Mouse (Mus musculus): ENCODE measurements around the gene Gsta2. TPM values are rescaled to one million over a fixed set of nuclear protein-coding genes. Genes with fewer than 3 reads are reported as not detected.
"Not testable (repeated sequence)": the region's sequence is repeated elsewhere in the genome, so short reads cannot be mapped to it uniquely, and the experiment has no call there.

Gene Gsta2
- polyA plus RNA-seq, 1 experiment from 2014 or later, result not detected

DNA sequence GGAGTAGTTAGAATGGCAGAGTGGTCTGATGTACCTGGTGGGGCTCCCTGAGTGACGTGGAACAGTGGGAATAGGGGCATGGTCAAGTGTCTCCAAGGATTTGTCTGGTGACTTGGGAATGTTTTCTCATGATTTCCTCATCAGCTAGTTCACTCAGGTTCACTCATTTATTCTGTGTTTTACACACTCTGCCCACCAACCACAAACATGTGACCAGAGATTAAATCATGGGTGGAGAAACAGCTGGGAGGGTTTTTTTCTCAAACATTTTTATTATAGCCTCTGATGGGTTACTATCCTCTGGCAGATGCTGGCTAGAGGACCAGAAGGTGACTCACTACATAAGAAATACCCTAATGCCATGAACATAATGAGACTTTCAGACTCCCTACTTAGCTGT lies 57.4 kb downstream of the Gsta2 start:
- Histone ChIP-seq H3K9ac (no peak overlapping the region), H3K9me3 (replicated peaks) (no peaks in the 10 kb centered on the region), H3K27ac (no peak overlapping the region), H3K27me3 (no peaks in the 10 kb centered on the region), H3K4me3 (replicated peaks) (no peak overlapping the region), H3K4me2 (no peak overlapping the region), H3K36me3 (no peaks in the 10 kb centered on the region), H3K4me1 (replicated peaks) (no peaks in the 10 kb centered on the region)
- DNase-seq (no peak), ATAC-seq (ENCODE audit: low read depth) (no peak)
- WGBS (ENCODE audit: insufficient replicate concordance), result 54% methylated on average over 1 of the region's 1 CpGs

DNA sequence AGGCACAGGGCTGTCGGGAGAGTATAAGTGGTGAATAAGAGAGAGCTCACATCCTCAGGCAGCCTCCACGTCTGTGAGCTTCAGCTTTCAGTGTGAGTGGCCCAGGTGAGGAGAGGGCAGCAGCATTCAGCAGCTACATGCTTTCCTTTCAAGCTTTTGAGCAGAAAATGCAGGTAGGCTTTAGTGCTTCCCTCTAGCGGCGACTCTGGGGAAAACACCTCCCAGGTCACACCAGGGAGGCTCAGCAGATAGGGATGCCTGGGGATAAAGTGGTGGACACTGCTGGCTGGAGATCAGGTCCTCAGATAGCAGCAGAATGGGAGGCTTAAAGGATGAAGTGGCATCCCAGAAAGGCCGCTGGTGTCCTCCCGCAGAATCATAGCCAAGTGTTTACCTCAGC lies 59.5 kb downstream of the Gsta2 start:
- H3K27me3 ChIP-seq; H3K9ac ChIP-seq; H3K9me3 ChIP-seq (replicated peaks); H3K27ac ChIP-seq; H3K4me2 ChIP-seq; H3K4me1 ChIP-seq (replicated peaks); H3K4me3 ChIP-seq (replicated peaks); ATAC-seq (ENCODE audit: low read depth); H3K36me3 ChIP-seq: not testable (repeated sequence)
- peak; percentile 34 for DNase-seq
- 9% methylated on average over 6 of the region's 6 CpGs for WGBS (ENCODE audit: insufficient replicate concordance)

DNA sequence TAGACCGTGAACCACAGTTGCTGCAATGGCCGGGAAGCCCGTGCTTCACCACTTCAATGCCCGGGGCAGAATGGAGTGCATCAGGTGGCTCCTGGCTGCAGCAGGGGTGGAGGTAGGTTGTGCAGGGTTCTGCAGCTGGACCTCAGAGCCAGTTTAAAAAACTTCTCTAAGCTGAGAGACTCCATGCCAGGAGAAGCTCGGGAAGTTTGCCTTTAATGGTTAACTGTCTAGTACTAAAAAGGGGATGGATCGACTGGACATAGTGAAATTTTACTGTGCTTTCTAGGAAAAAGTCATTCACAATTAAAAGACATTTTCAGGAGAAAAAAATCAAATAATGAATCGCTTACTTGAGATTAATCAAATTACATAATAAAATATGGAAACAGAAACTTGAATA lies 60.8 kb downstream of the Gsta2 start:
- not testable (repeated sequence) for ATAC-seq (ENCODE audit: low read depth); H3K27me3 ChIP-seq; H3K9ac ChIP-seq; H3K27ac ChIP-seq; H3K9me3 ChIP-seq (replicated peaks); DNase-seq; H3K4me2 ChIP-seq; H3K4me1 ChIP-seq (replicated peaks); H3K4me3 ChIP-seq (replicated peaks); H3K36me3 ChIP-seq
- 63% methylated on average over 7 of the region's 7 CpGs for WGBS (ENCODE audit: insufficient replicate concordance)

DNA sequence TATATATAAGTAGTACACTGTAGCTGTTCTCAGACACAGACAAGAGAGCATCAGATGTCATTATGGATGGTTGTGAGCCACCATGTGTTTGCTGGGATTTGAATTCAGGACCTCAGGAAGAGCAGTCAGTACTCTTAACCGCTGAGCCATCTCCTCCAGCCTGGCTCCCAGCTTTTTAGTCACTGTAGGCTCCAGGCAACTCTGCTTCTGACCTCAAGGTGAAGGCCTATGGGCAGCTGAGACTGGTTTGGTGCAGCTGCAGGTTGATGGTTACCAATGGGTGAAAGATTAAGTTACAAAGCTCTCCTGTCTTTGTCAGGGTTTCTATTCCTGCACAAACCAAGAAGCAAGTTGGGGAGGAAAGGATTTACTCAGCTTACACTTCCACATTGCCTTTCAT lies 61.9 kb downstream of the Gsta2 start:
- H3K9me3 ChIP-seq (replicated peaks); H3K27me3 ChIP-seq; DNase-seq; H3K36me3 ChIP-seq; H3K27ac ChIP-seq; H3K4me3 ChIP-seq (replicated peaks); H3K9ac ChIP-seq; ATAC-seq (ENCODE audit: low read depth); H3K4me2 ChIP-seq; H3K4me1 ChIP-seq (replicated peaks): not testable (repeated sequence)
- 27% methylated on average over 1 of the region's 1 CpGs for WGBS (ENCODE audit: insufficient replicate concordance)

DNA sequence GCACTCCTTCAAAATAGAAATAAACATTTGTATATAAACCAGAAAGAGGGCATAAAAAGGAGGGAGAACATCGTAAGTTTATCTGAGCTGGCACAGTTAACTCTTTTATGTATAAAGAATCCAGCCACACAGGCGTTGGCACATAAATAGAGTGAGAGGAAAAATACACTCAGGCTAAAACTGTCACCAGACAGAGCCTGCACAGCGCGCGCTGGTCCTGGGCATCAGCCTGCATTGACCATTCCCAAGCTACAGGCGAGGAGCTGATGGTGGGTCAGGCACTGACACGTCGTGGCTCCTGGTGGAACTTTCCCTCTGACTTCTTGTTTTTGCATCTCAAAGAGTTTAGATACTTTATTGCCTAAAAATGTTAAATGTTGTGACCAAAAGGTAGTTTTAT lies 63.1 kb downstream of the Gsta2 start:
- H3K27me3 ChIP-seq; H3K27ac ChIP-seq; DNase-seq; ATAC-seq (ENCODE audit: low read depth); H3K36me3 ChIP-seq; H3K9ac ChIP-seq; H3K4me2 ChIP-seq; H3K9me3 ChIP-seq (replicated peaks); H3K4me1 ChIP-seq (replicated peaks); H3K4me3 ChIP-seq (replicated peaks): not testable (repeated sequence)
- 74% methylated on average over 8 of the region's 8 CpGs for WGBS (ENCODE audit: insufficient replicate concordance)

DNA sequence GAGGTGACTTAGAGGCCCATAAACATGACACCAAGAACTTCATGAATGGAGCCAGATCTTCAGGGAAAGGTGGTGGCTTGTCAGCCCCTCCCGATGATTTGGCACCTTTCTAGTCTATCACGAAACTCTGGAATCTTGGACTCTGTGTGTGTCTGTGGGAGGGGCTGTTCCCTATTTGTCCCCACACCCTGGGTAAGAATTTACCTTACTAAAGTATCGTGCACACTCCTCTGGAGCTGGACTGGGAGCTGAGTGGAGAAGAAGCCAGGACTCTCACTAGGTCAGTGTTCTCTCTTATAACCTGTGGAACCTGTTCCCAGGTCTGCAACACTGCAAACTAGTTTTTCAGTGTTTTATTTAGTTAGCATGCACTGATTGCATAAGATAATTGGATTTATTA lies 65.9 kb downstream of the Gsta2 start, which contains the start of gene Gm10639:
Gene Gm10639 (plus strand): TSS at position 201 of the 400 bp plus-strand sequence.
- ATAC-seq (ENCODE audit: low read depth); H3K9me3 ChIP-seq (replicated peaks); H3K4me1 ChIP-seq (replicated peaks); H3K27me3 ChIP-seq; H3K9ac ChIP-seq; H3K36me3 ChIP-seq; H3K4me2 ChIP-seq; H3K27ac ChIP-seq; DNase-seq; H3K4me3 ChIP-seq (replicated peaks): not testable (repeated sequence)
- 67% methylated on average over 3 of the region's 3 CpGs for WGBS (ENCODE audit: insufficient replicate concordance)

DNA sequence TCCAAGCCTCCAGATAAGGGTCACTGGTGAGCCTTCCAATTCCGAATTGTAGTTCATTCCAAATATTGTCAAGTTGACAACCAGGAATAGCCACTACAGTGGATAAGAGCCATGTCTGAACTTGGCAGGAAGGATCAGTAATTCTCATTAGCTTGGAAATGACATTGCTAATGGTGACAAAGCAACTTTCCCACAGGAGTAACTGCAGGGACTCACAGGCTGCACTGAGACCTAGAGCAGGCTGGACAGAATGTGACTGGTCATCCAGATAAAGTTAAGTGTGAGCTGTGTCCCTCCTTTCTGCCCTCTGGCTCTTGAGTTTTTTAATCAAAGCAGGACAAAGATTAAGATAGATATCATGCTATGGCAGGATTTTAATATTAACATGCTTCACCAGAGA lies 66.5 kb downstream of the Gsta2 start:
- H3K9ac ChIP-seq; H3K4me1 ChIP-seq (replicated peaks); H3K27ac ChIP-seq; H3K36me3 ChIP-seq; H3K9me3 ChIP-seq (replicated peaks); H3K4me2 ChIP-seq; H3K27me3 ChIP-seq; ATAC-seq (ENCODE audit: low read depth); H3K4me3 ChIP-seq (replicated peaks); DNase-seq: not testable (repeated sequence)
- WGBS (ENCODE audit: insufficient replicate concordance), result 43% methylated on average over 1 of the region's 1 CpGs

DNA sequence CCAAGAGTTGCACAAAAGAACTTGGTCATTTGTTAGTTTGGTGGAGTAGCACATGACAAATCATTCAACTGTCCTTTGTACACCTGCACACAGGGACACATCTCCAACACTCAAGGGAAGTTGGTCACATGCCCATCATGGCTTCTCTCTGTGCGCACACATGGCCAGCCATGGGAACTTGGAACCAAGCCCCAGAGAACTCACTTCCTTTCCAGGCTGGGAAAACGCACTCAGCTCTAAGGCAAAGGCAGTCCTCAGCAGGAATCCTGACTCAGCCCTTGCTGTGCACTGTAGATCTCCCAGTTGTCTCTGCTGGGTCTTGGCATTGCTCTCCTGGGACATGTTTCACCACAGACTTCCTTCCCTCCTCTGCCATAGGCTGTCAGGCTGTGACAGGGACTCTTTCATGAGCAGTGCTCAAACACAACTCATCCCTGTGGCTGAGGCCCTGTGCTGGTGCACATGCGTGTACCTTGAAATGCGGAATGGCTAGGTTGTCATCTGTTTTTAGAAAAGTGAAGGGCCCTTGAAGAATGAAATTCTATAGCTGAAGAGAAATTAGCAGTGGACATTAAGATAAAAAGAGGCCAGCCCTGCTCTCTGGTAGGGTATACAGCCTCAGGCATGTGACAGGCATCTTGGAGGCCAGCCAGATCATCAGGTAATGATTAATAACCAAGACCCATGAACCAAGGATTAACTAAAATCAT lies 73.4 kb downstream of the Gsta2 start:
- not testable (repeated sequence) for H3K4me2 ChIP-seq; ATAC-seq (ENCODE audit: low read depth); DNase-seq; H3K27me3 ChIP-seq; H3K4me1 ChIP-seq (replicated peaks); H3K27ac ChIP-seq; H3K36me3 ChIP-seq; H3K9ac ChIP-seq; H3K4me3 ChIP-seq (replicated peaks); H3K9me3 ChIP-seq (replicated peaks)
- WGBS (ENCODE audit: insufficient replicate concordance), result 68% methylated on average over 4 of the region's 4 CpGs

Other genes with a start within 250 kb of the Gsta2 start
- 68.7 and 72.5 TPM in 2 replicates for gene Fbxo9, start 246.7 kb downstream of the Gsta2 start, polyA plus RNA-seq (2015; fragmentation: Nextera tagmentation; extraction: Ambion mirVana)
- 4.7 and 6.7 TPM in 2 replicates for gene Ick, start 246.6 kb downstream of the Gsta2 start, polyA plus RNA-seq (2015; fragmentation: Nextera tagmentation; extraction: Ambion mirVana)
- gene Gsta4, start 173.0 kb downstream of the Gsta2 start, polyA plus RNA-seq (2015; fragmentation: Nextera tagmentation; extraction: Ambion mirVana), result 23.3 and 27.8 TPM in 2 replicates
- gene Gsta1, start 125.1 kb downstream of the Gsta2 start, polyA plus RNA-seq (2015; fragmentation: Nextera tagmentation; extraction: Ambion mirVana), result 0.17 TPM in 1 of 2 replicates, not detected in the other
- not detected in 2 replicates for gene Gm3776, start 98.7 kb downstream of the Gsta2 start, polyA plus RNA-seq (2015; fragmentation: Nextera tagmentation; extraction: Ambion mirVana)
- not detected in 2 replicates for gene Gm10639, start 65.9 kb downstream of the Gsta2 start, polyA plus RNA-seq (2015; fragmentation: Nextera tagmentation; extraction: Ambion mirVana)
- gene Omt2a, start 41.0 kb downstream of the Gsta2 start, polyA plus RNA-seq (2015; fragmentation: Nextera tagmentation; extraction: Ambion mirVana), result not detected in 2 replicates
- not detected in 2 replicates for gene Omt2b, start 28.2 kb downstream of the Gsta2 start, polyA plus RNA-seq (2015; fragmentation: Nextera tagmentation; extraction: Ambion mirVana)
- gene Dppa5a, start 12.4 kb upstream of the Gsta2 start, polyA plus RNA-seq (2015; fragmentation: Nextera tagmentation; extraction: Ambion mirVana), result not detected in 2 replicates
- 0.08 and 0.12 TPM in 2 replicates for gene Ooep, start 22.9 kb upstream of the Gsta2 start, polyA plus RNA-seq (2015; fragmentation: Nextera tagmentation; extraction: Ambion mirVana)
- gene Ddx43, start 40.0 kb upstream of the Gsta2 start, polyA plus RNA-seq (2015; fragmentation: Nextera tagmentation; extraction: Ambion mirVana), result not detected in 2 replicates
- gene Cgas, start 87.4 kb upstream of the Gsta2 start, polyA plus RNA-seq (2015; fragmentation: Nextera tagmentation; extraction: Ambion mirVana), result 1.0 TPM in 2 replicates
- gene Mto1, start 92.4 kb upstream of the Gsta2 start, polyA plus RNA-seq (2015; fragmentation: Nextera tagmentation; extraction: Ambion mirVana), result 23.4 and 25.9 TPM in 2 replicates
- 0.33 and 0.64 TPM in 2 replicates for gene Gm17324, start 93.0 kb upstream of the Gsta2 start, polyA plus RNA-seq (2015; fragmentation: Nextera tagmentation; extraction: Ambion mirVana)
- gene Eef1a1, start 133.4 kb upstream of the Gsta2 start, polyA plus RNA-seq (2015; fragmentation: Nextera tagmentation; extraction: Ambion mirVana), result 2,607 and 2,711 TPM in 2 replicates
- gene Slc17a5, start 232.3 kb upstream of the Gsta2 start, polyA plus RNA-seq (2015; fragmentation: Nextera tagmentation; extraction: Ambion mirVana), result 4.5 and 5.6 TPM in 2 replicates